Mouse (Mus musculus): Measurements from ENCODE around the gene Gpsm3. TPM values are rescaled to one million over a fixed set of nuclear protein-coding genes. Genes with fewer than 3 reads are reported as not detected.

The Gpsm3 gene
- polyA plus RNA-seq, 1 experiment = 3.1 TPM

GRCm38 (mm10) chr17:34586796-34587422 is 2.7 kb upstream of the Gpsm3 start:
- H3K79me2 ChIP-seq (ENCODE audit: control insufficient read depth, insufficient read depth) = no peaks in the 10 kb centered on the region
- peak overlapping the region; percentile 46 for H3ac ChIP-seq (ENCODE audit: control insufficient read depth, insufficient read length)
- H3K4me2 ChIP-seq (ENCODE audit: low read depth) = peak overlapping the region; percentile 100
- no peaks in the 10 kb centered on the region for H3K36me3 ChIP-seq (ENCODE audit: control insufficient read depth, insufficient read depth)
- TF ChIP-seq TCF12 (IDR thresholded peaks at IDR 0.05; ENCODE audit: insufficient read depth, poor library complexity, severe bottlenecking) (no peak), POLR2AphosphoS2 (IDR thresholded peaks at IDR 0.05; ENCODE audit: insufficient read length, low read depth) (peak; percentile 40), CEBPB (IDR thresholded peaks at IDR 0.05; ENCODE audit: insufficient read depth, poor library complexity, severe bottlenecking) (no peak), SRF (IDR thresholded peaks at IDR 0.05; ENCODE audit: control insufficient read depth, insufficient read length, low read depth) (no peak), E2F4 (IDR thresholded peaks at IDR 0.05; ENCODE audit: insufficient read depth) (no peak)
- peak overlapping the region; percentile 46 for H3K4me3 ChIP-seq
- H3K27me3 ChIP-seq (ENCODE audit: control insufficient read depth, insufficient read depth, insufficient read length) = no peaks in the 10 kb centered on the region

- peak overlapping the region; percentile 46 for H3ac ChIP-seq (ENCODE audit: control insufficient read depth, insufficient read length)
- TF ChIP-seq CEBPB (IDR thresholded peaks at IDR 0.05; ENCODE audit: insufficient read depth, poor library complexity, severe bottlenecking) = no peak
- no peak for TF ChIP-seq TCF12 (IDR thresholded peaks at IDR 0.05; ENCODE audit: insufficient read depth, poor library complexity, severe bottlenecking)
- TF ChIP-seq MAX (IDR thresholded peaks at IDR 0.05; ENCODE audit: low read depth) = no peak
- TF ChIP-seq POLR2AphosphoS2 (IDR thresholded peaks at IDR 0.05; ENCODE audit: insufficient read length, low read depth) = peak; percentile 99
- peak; percentile 34 for TF ChIP-seq SRF (IDR thresholded peaks at IDR 0.05; ENCODE audit: control insufficient read depth, insufficient read length, low read depth)
- no peak for TF ChIP-seq USF1 (IDR thresholded peaks at IDR 0.05; ENCODE audit: low read depth)
- TF ChIP-seq TCF3 (IDR thresholded peaks at IDR 0.05; ENCODE audit: insufficient read length, low read depth) = no peak
- peak; percentile 97 for TF ChIP-seq POLR2A (IDR thresholded peaks at IDR 0.05; ENCODE audit: insufficient read length, low read depth)
- peak in 2 of 3 experiments; percentile 6 to 24 for TF ChIP-seq MYOG (IDR thresholded peaks at IDR 0.05; ENCODE audit: control insufficient read depth in 1 of 3, insufficient read depth in 1 of 3, insufficient read length in 2 of 3, low read depth in 2 of 3)
- TF ChIP-seq MYOD1 (IDR thresholded peaks at IDR 0.05; ENCODE audit: control insufficient read depth in 1 of 3, insufficient read length in 2 of 3, low read depth in 2 of 3) = peak in 1 of 3 experiments; percentile 3
- TF ChIP-seq E2F4 (IDR thresholded peaks at IDR 0.05; ENCODE audit: insufficient read depth) = no peak
- no peak for TF ChIP-seq REST (IDR thresholded peaks at IDR 0.05; ENCODE audit: insufficient read depth, insufficient read length)
- H3K36me3 ChIP-seq (ENCODE audit: control insufficient read depth, insufficient read depth) = no peaks in the 10 kb centered on the region
- peak overlapping the region; percentile 100 for H3K4me2 ChIP-seq (ENCODE audit: low read depth)
- peak overlapping the region; percentile 46 for H3K4me3 ChIP-seq
- H3K27me3 ChIP-seq (ENCODE audit: control insufficient read depth, insufficient read depth, insufficient read length) = no peaks in the 10 kb centered on the region
- no peaks in the 10 kb centered on the region for H3K79me2 ChIP-seq (ENCODE audit: control insufficient read depth, insufficient read depth)
Observed at GRCm38 (mm10) chr17:34587423-34587811, 2.2 kb upstream of the Gpsm3 start.

DNA sequence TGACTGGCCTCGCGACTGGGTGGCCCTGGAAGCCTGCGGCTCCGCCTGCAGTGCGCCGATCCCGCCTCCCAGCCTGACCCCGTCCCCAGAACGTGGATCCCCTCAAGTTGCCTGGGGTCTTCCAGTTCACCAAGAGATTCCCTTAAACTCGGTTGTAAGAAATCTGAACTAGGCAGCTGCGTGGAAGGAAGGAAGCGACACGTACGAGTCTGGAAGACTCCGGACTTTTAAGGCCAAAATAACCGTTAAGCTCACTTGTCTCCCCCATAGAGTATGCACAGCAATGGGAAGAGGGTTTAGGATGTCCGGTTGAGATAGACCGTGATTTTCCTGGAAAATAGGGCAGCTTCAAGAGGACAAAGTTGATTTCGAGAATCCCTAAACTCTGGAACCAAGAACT is 1.8 kb upstream of the Gpsm3 start:
- Histone ChIP-seq H3K4me2 (ENCODE audit: low read depth) (peak overlapping the region; percentile 92), H3K27me3 (ENCODE audit: control insufficient read depth, insufficient read depth, insufficient read length) (no peaks in the 10 kb centered on the region), H3K79me2 (ENCODE audit: control insufficient read depth, insufficient read depth) (no peaks in the 10 kb centered on the region), H3K4me3 (peak overlapping the region; percentile 46), H3K36me3 (ENCODE audit: control insufficient read depth, insufficient read depth) (no peaks in the 10 kb centered on the region), H3ac (ENCODE audit: control insufficient read depth, insufficient read length) (peak overlapping the region; percentile 46)
- TF ChIP-seq MYOG (IDR thresholded peaks at IDR 0.05; ENCODE audit: control insufficient read depth in 1 of 3, insufficient read depth in 1 of 3, insufficient read length in 2 of 3, low read depth in 2 of 3) = no peak
- TF ChIP-seq REST (IDR thresholded peaks at IDR 0.05; ENCODE audit: insufficient read depth, insufficient read length) = no peak
- TF ChIP-seq MYOD1 (IDR thresholded peaks at IDR 0.05; ENCODE audit: control insufficient read depth in 1 of 3, insufficient read length in 2 of 3, low read depth in 2 of 3) = no peak
- TF ChIP-seq MAX (IDR thresholded peaks at IDR 0.05; ENCODE audit: low read depth) = no peak
- TF ChIP-seq E2F4 (IDR thresholded peaks at IDR 0.05; ENCODE audit: insufficient read depth) = no peak
- no peak for TF ChIP-seq SRF (IDR thresholded peaks at IDR 0.05; ENCODE audit: control insufficient read depth, insufficient read length, low read depth)
- no peak for TF ChIP-seq TCF3 (IDR thresholded peaks at IDR 0.05; ENCODE audit: insufficient read length, low read depth)
- TF ChIP-seq CEBPB (IDR thresholded peaks at IDR 0.05; ENCODE audit: insufficient read depth, poor library complexity, severe bottlenecking) = no peak
- no peak for TF ChIP-seq POLR2A (IDR thresholded peaks at IDR 0.05; ENCODE audit: insufficient read length, low read depth)
- TF ChIP-seq TCF12 (IDR thresholded peaks at IDR 0.05; ENCODE audit: insufficient read depth, poor library complexity, severe bottlenecking) = no peak
- no peak for TF ChIP-seq POLR2AphosphoS2 (IDR thresholded peaks at IDR 0.05; ENCODE audit: insufficient read length, low read depth)
- TF ChIP-seq USF1 (IDR thresholded peaks at IDR 0.05; ENCODE audit: low read depth) = no peak

DNA sequence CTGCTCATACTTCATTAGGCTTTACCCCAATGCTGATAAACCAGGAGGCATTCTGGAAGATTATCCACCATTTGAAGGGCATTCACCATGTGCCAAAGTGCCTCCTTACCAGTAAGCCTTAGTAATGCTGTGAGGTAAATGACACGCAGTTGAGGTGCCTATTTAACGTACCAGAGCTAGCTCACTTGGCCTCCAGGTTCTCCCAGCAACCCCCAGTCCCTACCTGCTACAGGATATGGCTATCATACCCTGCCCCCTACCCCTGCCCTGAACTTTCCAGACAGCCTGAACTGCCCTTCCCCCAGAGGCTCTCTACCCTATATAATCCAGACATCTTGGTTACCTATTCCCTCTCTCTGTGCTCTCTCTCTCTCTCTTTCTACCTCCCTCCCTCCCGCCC is 839 bp upstream of the Gpsm3 start:
- no peaks in the 10 kb centered on the region for H3K36me3 ChIP-seq (ENCODE audit: control insufficient read depth, insufficient read depth)
- H3K4me2 ChIP-seq (ENCODE audit: low read depth) = no peak overlapping the region
- no peaks in the 10 kb centered on the region for H3K27me3 ChIP-seq (ENCODE audit: control insufficient read depth, insufficient read depth, insufficient read length)
- no peak overlapping the region for H3ac ChIP-seq (ENCODE audit: control insufficient read depth, insufficient read length)
- no peak overlapping the region for H3K4me3 ChIP-seq
- no peaks in the 10 kb centered on the region for H3K79me2 ChIP-seq (ENCODE audit: control insufficient read depth, insufficient read depth)
- TF ChIP-seq MAX (IDR thresholded peaks at IDR 0.05; ENCODE audit: low read depth) (no peak), POLR2AphosphoS2 (IDR thresholded peaks at IDR 0.05; ENCODE audit: insufficient read length, low read depth) (peak; percentile 24)

- H3ac ChIP-seq (ENCODE audit: control insufficient read depth, insufficient read length) = no peak overlapping the region
- H3K79me2 ChIP-seq (ENCODE audit: control insufficient read depth, insufficient read depth) = no peaks in the 10 kb centered on the region
- TF ChIP-seq E2F4 (IDR thresholded peaks at IDR 0.05; ENCODE audit: insufficient read depth) = no peak
- no peak overlapping the region for H3K4me2 ChIP-seq (ENCODE audit: low read depth)
- no peaks in the 10 kb centered on the region for H3K36me3 ChIP-seq (ENCODE audit: control insufficient read depth, insufficient read depth)
- no peak overlapping the region for H3K4me3 ChIP-seq
- H3K27me3 ChIP-seq (ENCODE audit: control insufficient read depth, insufficient read depth, insufficient read length) = no peaks in the 10 kb centered on the region
Observed at GRCm38 (mm10) chr17:34589206-34589605, 400 bp upstream of the Gpsm3 start.

Measured in myocyte (in vitro differentiated cells).